Mouse (Mus musculus): ENCODE data around the gene Eppin. TPM values are rescaled to one million over a fixed set of nuclear protein-coding genes. Genes with fewer than 3 reads are reported as not detected.

Eppin gene
- polyA plus RNA-seq, 1 experiment from 2014 or later, result not detected

GRCm38 (mm10) chr2:164549963-164550894 lies 43.2 kb downstream of the Eppin start:
- no peak overlapping the region for H3K27ac ChIP-seq (ENCODE audit: low read depth, low read length)
- H3K4me3 ChIP-seq (ENCODE audit: low read depth, low read length), result no peak overlapping the region
- no peaks in the 10 kb centered on the region for H3K36me3 ChIP-seq (ENCODE audit: control insufficient read depth, insufficient read depth, low read length)
- no peaks in the 10 kb centered on the region for H3K27me3 ChIP-seq (ENCODE audit: control insufficient read depth, insufficient read depth, low read length)
- no peak overlapping the region for H3K4me2 ChIP-seq (ENCODE audit: low read depth)
- H3K9me3 ChIP-seq (ENCODE audit: control insufficient read depth, low read length), result no peaks in the 10 kb centered on the region
- no peak for DNase-seq (ENCODE audit: low spot score)
- no peaks in the 10 kb centered on the region for H3K4me1 ChIP-seq (ENCODE audit: control insufficient read depth, insufficient read depth, low read length)
- 21% methylated on average over 10 of the region's 10 CpGs for WGBS
- no peak overlapping the region for H3K9ac ChIP-seq (ENCODE audit: low read length)
- no peak for ATAC-seq (ENCODE audit: insufficient read depth, low FRiP score, low TSS enrichment)

- H3K27me3 ChIP-seq (ENCODE audit: control insufficient read depth, insufficient read depth, low read length), result no peaks in the 10 kb centered on the region
- no peaks in the 10 kb centered on the region for H3K36me3 ChIP-seq (ENCODE audit: control insufficient read depth, insufficient read depth, low read length)
- H3K9me3 ChIP-seq (ENCODE audit: control insufficient read depth, low read length), result no peaks in the 10 kb centered on the region
- DNase-seq (ENCODE audit: low spot score) (no peak), ATAC-seq (ENCODE audit: insufficient read depth, low FRiP score, low TSS enrichment) (no peak)
- H3K4me3 ChIP-seq (ENCODE audit: low read depth, low read length), result no peak overlapping the region
- no peaks in the 10 kb centered on the region for H3K4me1 ChIP-seq (ENCODE audit: control insufficient read depth, insufficient read depth, low read length)
- no peak overlapping the region for H3K27ac ChIP-seq (ENCODE audit: low read depth, low read length)
- H3K9ac ChIP-seq (ENCODE audit: low read length), result no peak overlapping the region
- 55% methylated on average over 4 of the region's 4 CpGs for WGBS
- no peak overlapping the region for H3K4me2 ChIP-seq (ENCODE audit: low read depth)
Measured at GRCm38 (mm10) chr2:164549338-164549737, 44.1 kb downstream of the Eppin start.

- 54% methylated on average over 5 of the region's 5 CpGs for WGBS
- no peak overlapping the region for H3K4me3 ChIP-seq (ENCODE audit: low read depth, low read length)
- H3K36me3 ChIP-seq (ENCODE audit: control insufficient read depth, insufficient read depth, low read length), result no peaks in the 10 kb centered on the region
- H3K4me2 ChIP-seq (ENCODE audit: low read depth), result no peak overlapping the region
- H3K9me3 ChIP-seq (ENCODE audit: control insufficient read depth, low read length), result no peaks in the 10 kb centered on the region
- ATAC-seq (ENCODE audit: insufficient read depth, low FRiP score, low TSS enrichment), result no peak
- H3K27ac ChIP-seq (ENCODE audit: low read depth, low read length), result no peak overlapping the region
- H3K27me3 ChIP-seq (ENCODE audit: control insufficient read depth, insufficient read depth, low read length), result no peaks in the 10 kb centered on the region
- no peak overlapping the region for H3K9ac ChIP-seq (ENCODE audit: low read length)
- no peaks in the 10 kb centered on the region for H3K4me1 ChIP-seq (ENCODE audit: control insufficient read depth, insufficient read depth, low read length)
- DNase-seq (ENCODE audit: low spot score), result no peak
Measured at GRCm38 (mm10) chr2:164544454-164545097, 48.8 kb downstream of the Eppin start.

- no peaks in the 10 kb centered on the region for H3K27me3 ChIP-seq (ENCODE audit: control insufficient read depth, insufficient read depth, low read length)
- no peak for ATAC-seq (ENCODE audit: insufficient read depth, low FRiP score, low TSS enrichment)
- WGBS, result 78% methylated on average over 2 of the region's 2 CpGs
- no peak overlapping the region for H3K27ac ChIP-seq (ENCODE audit: low read depth, low read length)
- H3K9ac ChIP-seq (ENCODE audit: low read length), result no peak overlapping the region
- H3K4me2 ChIP-seq (ENCODE audit: low read depth), result no peak overlapping the region
- no peaks in the 10 kb centered on the region for H3K4me1 ChIP-seq (ENCODE audit: control insufficient read depth, insufficient read depth, low read length)
- H3K9me3 ChIP-seq (ENCODE audit: control insufficient read depth, low read length), result no peaks in the 10 kb centered on the region
- DNase-seq (ENCODE audit: low spot score), result no peak
- no peak overlapping the region for H3K4me3 ChIP-seq (ENCODE audit: low read depth, low read length)
- no peaks in the 10 kb centered on the region for H3K36me3 ChIP-seq (ENCODE audit: control insufficient read depth, insufficient read depth, low read length)
Measured at GRCm38 (mm10) chr2:164543745-164544144, 49.6 kb downstream of the Eppin start.

DNA sequence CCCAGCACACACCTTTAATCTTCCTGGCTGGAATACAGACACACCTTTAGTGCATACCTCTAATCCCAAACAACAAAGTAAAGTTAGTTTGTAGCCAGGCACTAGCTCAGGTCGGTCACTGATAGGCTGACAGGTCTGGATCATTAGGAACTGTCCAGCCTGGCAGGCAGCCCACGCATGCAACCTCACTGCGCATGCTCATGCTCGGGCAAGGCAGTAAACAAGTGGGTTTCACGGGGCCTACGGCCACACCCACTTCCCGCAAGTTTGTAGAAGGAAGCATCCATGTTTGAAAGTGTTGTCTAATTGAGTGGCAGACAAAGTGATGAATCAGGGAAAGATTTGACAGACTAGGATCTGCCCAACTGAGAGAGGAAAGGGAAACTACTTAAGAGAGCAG lies 50.8 kb downstream of the Eppin start:
- H3K4me3 ChIP-seq (ENCODE audit: low read depth, low read length), result no peak overlapping the region
- no peaks in the 10 kb centered on the region for H3K27me3 ChIP-seq (ENCODE audit: control insufficient read depth, insufficient read depth, low read length)
- no peak overlapping the region for H3K9ac ChIP-seq (ENCODE audit: low read length)
- 90% methylated on average over 7 of the region's 7 CpGs for WGBS
- H3K36me3 ChIP-seq (ENCODE audit: control insufficient read depth, insufficient read depth, low read length), result no peaks in the 10 kb centered on the region
- no peak overlapping the region for H3K4me2 ChIP-seq (ENCODE audit: low read depth)
- DNase-seq (ENCODE audit: low spot score), result no peak
- no peak overlapping the region for H3K27ac ChIP-seq (ENCODE audit: low read depth, low read length)
- H3K9me3 ChIP-seq (ENCODE audit: control insufficient read depth, low read length), result no peaks in the 10 kb centered on the region
- no peaks in the 10 kb centered on the region for H3K4me1 ChIP-seq (ENCODE audit: control insufficient read depth, insufficient read depth, low read length)
- ATAC-seq (ENCODE audit: insufficient read depth, low FRiP score, low TSS enrichment), result no peak

DNA sequence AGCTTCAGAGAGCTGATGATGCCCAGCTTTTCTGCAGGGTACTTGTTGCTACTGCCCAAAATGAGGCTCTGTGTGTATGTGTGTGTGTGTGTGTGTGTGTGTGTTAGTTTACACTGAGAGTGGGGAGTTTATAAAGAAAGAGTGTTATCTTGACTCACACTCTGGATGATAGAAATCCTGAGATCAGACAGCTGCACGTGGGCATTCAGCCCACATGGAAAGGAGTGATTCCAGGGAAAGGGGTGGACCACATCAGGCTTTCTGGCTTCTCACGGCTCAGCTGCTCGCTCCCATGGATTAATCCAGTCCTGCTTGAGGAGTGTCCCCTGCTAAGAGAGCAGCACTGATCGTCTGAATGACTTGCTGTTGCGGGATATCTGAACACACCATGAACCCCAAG lies 51.3 kb downstream of the Eppin start:
- no peak overlapping the region for H3K4me3 ChIP-seq (ENCODE audit: low read depth, low read length)
- H3K9ac ChIP-seq (ENCODE audit: low read length), result no peak overlapping the region
- no peaks in the 10 kb centered on the region for H3K36me3 ChIP-seq (ENCODE audit: control insufficient read depth, insufficient read depth, low read length)
- H3K9me3 ChIP-seq (ENCODE audit: control insufficient read depth, low read length), result no peaks in the 10 kb centered on the region
- H3K4me1 ChIP-seq (ENCODE audit: control insufficient read depth, insufficient read depth, low read length), result no peaks in the 10 kb centered on the region
- ATAC-seq (ENCODE audit: insufficient read depth, low FRiP score, low TSS enrichment), result no peak
- no peaks in the 10 kb centered on the region for H3K27me3 ChIP-seq (ENCODE audit: control insufficient read depth, insufficient read depth, low read length)
- H3K4me2 ChIP-seq (ENCODE audit: low read depth), result no peak overlapping the region
- DNase-seq (ENCODE audit: low spot score), result no peak
- WGBS, result 85% methylated on average over 5 of the region's 5 CpGs
- H3K27ac ChIP-seq (ENCODE audit: low read depth, low read length), result no peak overlapping the region

DNA sequence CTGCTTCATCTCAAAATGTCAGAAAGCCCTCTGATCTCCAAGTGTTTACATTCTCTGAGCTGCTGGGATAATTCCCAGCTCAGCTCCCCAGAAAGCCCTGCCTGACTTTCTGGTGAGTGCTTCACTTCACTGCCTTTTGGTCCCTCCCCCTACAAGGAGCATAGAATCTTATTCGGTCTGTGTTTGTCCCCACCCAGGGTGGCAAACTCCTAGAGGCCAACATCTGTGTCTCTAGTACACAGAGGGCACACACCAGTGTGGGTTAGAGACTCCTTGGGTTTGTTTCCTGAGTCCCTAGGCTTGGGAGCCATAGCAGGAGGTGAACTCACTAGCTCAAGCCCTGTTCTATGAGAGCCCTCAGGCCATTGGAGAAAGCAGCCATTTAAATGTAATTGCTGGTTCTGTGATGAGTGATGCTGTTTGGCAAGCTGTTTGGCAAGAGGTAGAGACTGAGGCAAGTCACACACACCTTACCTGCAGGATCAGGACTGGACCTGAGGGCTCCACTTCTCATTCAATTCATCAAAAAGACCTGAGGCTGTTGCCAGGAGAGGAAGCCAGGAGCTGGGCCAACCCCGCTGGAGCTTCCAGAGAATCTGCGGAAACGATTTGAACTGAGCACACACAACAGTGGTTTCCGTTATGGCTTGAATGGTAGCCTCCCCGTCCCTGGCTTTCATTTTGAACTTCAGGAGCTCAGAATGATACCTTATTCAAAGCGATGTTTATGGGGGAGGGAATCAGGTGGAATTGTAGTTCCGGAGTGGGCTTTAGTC lies 52.6 kb downstream of the Eppin start:
- 53% methylated on average over 8 of the region's 8 CpGs for WGBS

More for the DNA sequence above, 52.6 kb downstream of the Eppin start:
- Histone ChIP-seq H3K36me3 (ENCODE audit: control insufficient read depth, insufficient read depth, low read length) (no peaks in the 10 kb centered on the region), H3K27me3 (ENCODE audit: control insufficient read depth, insufficient read depth, low read length) (no peaks in the 10 kb centered on the region), H3K4me3 (ENCODE audit: low read depth, low read length) (no peak overlapping the region), H3K4me1 (ENCODE audit: control insufficient read depth, insufficient read depth, low read length) (no peaks in the 10 kb centered on the region), H3K4me2 (ENCODE audit: low read depth) (no peak overlapping the region), H3K27ac (ENCODE audit: low read depth, low read length) (no peak overlapping the region), H3K9ac (ENCODE audit: low read length) (no peak overlapping the region), H3K9me3 (ENCODE audit: control insufficient read depth, low read length) (no peaks in the 10 kb centered on the region)
- ATAC-seq (ENCODE audit: insufficient read depth, low FRiP score, low TSS enrichment) (no peak), DNase-seq (ENCODE audit: low spot score) (no peak)
